Mouse (Mus musculus) lung, embryonic 16.5 days (tissue): ENCODE results near the gene Selp. TPM values are rescaled to one million over a fixed set of nuclear protein-coding genes. Genes with fewer than 3 reads are reported as not detected.

Experiments
- ATAC-seq: fragments of 200-750 bp; cut with Nextera tagmentation; 2 replicates; pipeline ENCODE4 v1.8.0; 2017; ENCODE audit warnings: low read depth, mild to moderate bottlenecking, moderate library complexity
- H3K27ac ChIP-seq: fragments of 300-500 bp; sonication (generic); 2 replicates; pipeline ENCODE4 v1.5.1; 2014; ENCODE audit warnings: mild to moderate bottlenecking, control low read depth, low read length
- H3K27me3 ChIP-seq: fragments of 300-500 bp; sonication (generic); 2 replicates; pipeline ENCODE4 v1.6.1; 2014; ENCODE audit warnings: low read depth, low read length, mixed read lengths; ENCODE audit not compliant: control insufficient read depth, insufficient read depth
- H3K36me3 ChIP-seq: fragments of 300-500 bp; sonication (generic); 2 replicates; pipeline ENCODE4 v1.6.1; 2014; ENCODE audit warnings: low read length; ENCODE audit not compliant: control insufficient read depth, insufficient read depth
- H3K4me1 ChIP-seq: fragments of 300-500 bp; sonication (generic); replicated peaks from 2 replicates; pipeline ENCODE4 v1.6.1; 2014; ENCODE audit warnings: low read length, mixed read lengths; ENCODE audit not compliant: control insufficient read depth, insufficient read depth
- H3K4me2 ChIP-seq: fragments of 300-500 bp; sonication (generic); 2 replicates; pipeline ENCODE4 v1.6.1; 2014; ENCODE audit warnings: low read depth, low read length, control low read depth
- H3K4me3 ChIP-seq: fragments of 300-500 bp; sonication (generic); 2 replicates; pipeline ENCODE4 v1.5.1; 2014; ENCODE audit warnings: mild to moderate bottlenecking, low read length, control low read depth
- H3K9ac ChIP-seq: fragments of 300-500 bp; sonication (generic); 2 replicates; pipeline ENCODE4 v1.6.1; 2014; ENCODE audit warnings: low read length, control low read depth
- H3K9me3 ChIP-seq: fragments of 300-500 bp; sonication (generic); 2 replicates; pipeline ENCODE4 v1.6.1; 2016; ENCODE audit warnings: low read length; ENCODE audit not compliant: control insufficient read depth
- WGBS: fragments of 180-500 bp; shearing (Covaris S2); extraction: QIAGEN DNeasy Blood & Tissue Kit; methylation state at CpG from one replicate; pipeline ENCODE4 v1.1.7; 2014; 5-methylcytosine and 5-hydroxymethylcytosine counted together
- polyA plus RNA-seq: library from polyadenylated mRNA; unstranded; fragments of >200 nt; fragmentation: Nextera tagmentation; extraction: Ambion mirVana; gene quantifications from 2 replicates; pipeline ENCODE4 v1.2.1, GENCODE M21; 2015

Gene Selp
- polyA plus RNA-seq, 1 experiment from 2014 or later, result 0.08 TPM

GRCm38 (mm10) chr1:164154983-164155382 lies 39.9 kb downstream of the Selp start:
- no peak overlapping the region for H3K9ac ChIP-seq
- ATAC-seq, result no peak
- WGBS, result 50% methylated on average over 3 of the region's 3 CpGs
- no peaks in the 10 kb centered on the region for H3K36me3 ChIP-seq
- no peaks in the 10 kb centered on the region for H3K27me3 ChIP-seq
- no peak overlapping the region for H3K27ac ChIP-seq
- no peaks in the 10 kb centered on the region for H3K9me3 ChIP-seq
- H3K4me3 ChIP-seq, result no peak overlapping the region
- no peak overlapping the region for H3K4me2 ChIP-seq
- H3K4me1 ChIP-seq, result no peaks in the 10 kb centered on the region; the same call in 1 of the 2 replicates

- no peak for ATAC-seq
- Histone ChIP-seq H3K9ac (no peak overlapping the region), H3K4me1 (no peaks in the 10 kb centered on the region), H3K4me2 (no peak overlapping the region), H3K27ac (no peak overlapping the region), H3K27me3 (no peaks in the 10 kb centered on the region), H3K4me3 (no peak overlapping the region), H3K36me3 (no peaks in the 10 kb centered on the region), H3K9me3 (no peaks in the 10 kb centered on the region)
- 63% methylated on average over 4 of the region's 4 CpGs for WGBS
Measured at GRCm38 (mm10) chr1:164158571-164158970, 43.5 kb downstream of the Selp start.

GRCm38 (mm10) chr1:164159781-164160180 lies 44.7 kb downstream of the Selp start:
- H3K4me3 ChIP-seq, result no peak overlapping the region
- no peaks in the 10 kb centered on the region for H3K9me3 ChIP-seq
- H3K36me3 ChIP-seq, result no peaks in the 10 kb centered on the region
- no peaks in the 10 kb centered on the region for H3K4me1 ChIP-seq
- no peak overlapping the region for H3K27ac ChIP-seq
- no peak overlapping the region for H3K9ac ChIP-seq
- no peak for ATAC-seq
- 66% methylated on average over 2 of the region's 2 CpGs for WGBS
- no peaks in the 10 kb centered on the region for H3K27me3 ChIP-seq
- no peak overlapping the region for H3K4me2 ChIP-seq

GRCm38 (mm10) chr1:164162745-164163144 lies 47.7 kb downstream of the Selp start:
- WGBS, result 61% methylated on average over 5 of the region's 5 CpGs
- Histone ChIP-seq H3K36me3 (no peaks in the 10 kb centered on the region), H3K27ac (no peak overlapping the region), H3K9ac (no peak overlapping the region), H3K27me3 (no peaks in the 10 kb centered on the region), H3K4me2 (no peak overlapping the region), H3K4me1 (no peaks in the 10 kb centered on the region), H3K4me3 (no peak overlapping the region), H3K9me3 (no peaks in the 10 kb centered on the region)
- ATAC-seq, result no peak

- 60% methylated on average over 4 of the region's 4 CpGs for WGBS
- no peaks in the 10 kb centered on the region for H3K36me3 ChIP-seq
- no peak overlapping the region for H3K4me2 ChIP-seq
- H3K9me3 ChIP-seq, result no peaks in the 10 kb centered on the region
- no peak overlapping the region for H3K4me3 ChIP-seq
- no peak for ATAC-seq
- no peaks in the 10 kb centered on the region for H3K4me1 ChIP-seq
- no peaks in the 10 kb centered on the region for H3K27me3 ChIP-seq
- H3K9ac ChIP-seq, result no peak overlapping the region
- H3K27ac ChIP-seq, result no peak overlapping the region
Measured at GRCm38 (mm10) chr1:164168818-164169217, 53.8 kb downstream of the Selp start.

- Histone ChIP-seq H3K36me3 (no peaks in the 10 kb centered on the region), H3K27ac (no peak overlapping the region), H3K4me3 (no peak overlapping the region), H3K4me2 (no peak overlapping the region), H3K27me3 (no peaks in the 10 kb centered on the region), H3K9ac (no peak overlapping the region), H3K4me1 (no peaks in the 10 kb centered on the region), H3K9me3 (no peaks in the 10 kb centered on the region)
- ATAC-seq, result no peak
- 53% methylated on average over 2 of the region's 2 CpGs for WGBS
Measured at GRCm38 (mm10) chr1:164170434-164170833, 55.4 kb downstream of the Selp start.

- ATAC-seq, result no peak
- H3K9ac ChIP-seq, result no peak overlapping the region
- WGBS, result 67% methylated on average over 4 of the region's 4 CpGs
- no peak overlapping the region for H3K4me2 ChIP-seq
- H3K27me3 ChIP-seq, result no peaks in the 10 kb centered on the region
- H3K9me3 ChIP-seq, result no peaks in the 10 kb centered on the region
- no peaks in the 10 kb centered on the region for H3K36me3 ChIP-seq
- H3K4me3 ChIP-seq, result no peak overlapping the region
- no peak overlapping the region for H3K27ac ChIP-seq
- H3K4me1 ChIP-seq, result no peaks in the 10 kb centered on the region
Measured at GRCm38 (mm10) chr1:164173145-164173544, 58.1 kb downstream of the Selp start.

GRCm38 (mm10) chr1:164176856-164177255 lies 61.8 kb downstream of the Selp start:
- H3K9me3 ChIP-seq, result no peaks in the 10 kb centered on the region
- no peak overlapping the region for H3K4me3 ChIP-seq
- H3K4me1 ChIP-seq, result no peaks in the 10 kb centered on the region
- no peaks in the 10 kb centered on the region for H3K27me3 ChIP-seq
- no peaks in the 10 kb centered on the region for H3K36me3 ChIP-seq
- no peak for ATAC-seq
- H3K27ac ChIP-seq, result no peak overlapping the region
- no peak overlapping the region for H3K9ac ChIP-seq
- no peak overlapping the region for H3K4me2 ChIP-seq

GRCm38 (mm10) chr1:164178429-164178828 lies 63.4 kb downstream of the Selp start:
- H3K4me1 ChIP-seq, result no peaks in the 10 kb centered on the region
- H3K4me2 ChIP-seq, result no peak overlapping the region
- H3K36me3 ChIP-seq, result no peaks in the 10 kb centered on the region
- no peaks in the 10 kb centered on the region for H3K27me3 ChIP-seq
- ATAC-seq, result no peak
- WGBS, result 63% methylated on average over 6 of the region's 6 CpGs
- H3K4me3 ChIP-seq, result no peak overlapping the region
- no peaks in the 10 kb centered on the region for H3K9me3 ChIP-seq
- H3K9ac ChIP-seq, result no peak overlapping the region
- H3K27ac ChIP-seq, result no peak overlapping the region
